Mouse (Mus musculus) spleen, adult 2 months (tissue): Measurements from ENCODE around the gene Fam168a. TPM values are rescaled to one million over a fixed set of nuclear protein-coding genes. Genes with fewer than 3 reads are reported as not detected.

Experiments used
- DNase-seq, 2 experiments: peaks; one replicate each; pipeline versions ENCODE4 v3.0.0 to v3.0.0-alpha.2; 2012 to 2021; ENCODE audit warnings: low spot score in 2 of 2, low read depth in 1 of 2
- H3K27ac ChIP-seq: fragments of 200-500 bp; 2 replicates; pipeline ENCODE4 v1.5.1; 2012; ENCODE audit warnings: low read length, inconsistent platforms; ENCODE audit not compliant: insufficient read depth
- H3K27me3 ChIP-seq: fragments of 200-500 bp; 2 replicates; pipeline ENCODE4 v1.6.1; 2012; ENCODE audit warnings: mild to moderate bottlenecking, moderate library complexity, low read length, inconsistent platforms; ENCODE audit not compliant: control insufficient read depth, insufficient read depth
- H3K36me3 ChIP-seq: fragments of 200-500 bp; 2 replicates; pipeline ENCODE4 v1.6.1; 2012; ENCODE audit warnings: mild to moderate bottlenecking, low read length, inconsistent platforms; ENCODE audit not compliant: control insufficient read depth, insufficient read depth
- H3K4me1 ChIP-seq: fragments of 200-500 bp; 2 replicates; pipeline ENCODE4 v1.6.1; 2011; ENCODE audit warnings: inconsistent platforms; ENCODE audit not compliant: control insufficient read depth, insufficient read depth, insufficient read length
- H3K4me3 ChIP-seq: fragments of 200-500 bp; 2 replicates; pipeline ENCODE4 v1.5.1; 2011; ENCODE audit warnings: mild to moderate bottlenecking, inconsistent platforms; ENCODE audit not compliant: insufficient read depth, insufficient read length; ENCODE audit errors: extremely low read depth
- CTCF ChIP-seq: fragments of 200-500 bp; IDR thresholded peaks from 2 replicates; pipeline ENCODE4 v1.5.1; 2011; ENCODE audit warnings: mild to moderate bottlenecking, inconsistent platforms; ENCODE audit not compliant: insufficient read depth, insufficient read length, insufficient replicate concordance; ENCODE audit errors: extremely low read depth
- POLR2A ChIP-seq: fragments of 200-500 bp; IDR thresholded peaks from 2 replicates; pipeline ENCODE4 v1.6.1; 2011; ENCODE audit warnings: low read depth, low read length, inconsistent platforms
- WGBS: fragments of 180-500 bp; shearing (Covaris S2); methylation state at CpG from one replicate; pipeline ENCODE4 v1.1.7; 2018; 5-methylcytosine and 5-hydroxymethylcytosine counted together
- polyA plus RNA-seq: library from polyadenylated mRNA; depleted of rRNA; stranded (reverse); fragments of >200 nt; gene quantifications from 2 replicates; pipeline ENCODE4 v1.2.3, GENCODE M21; 2012

Gene Fam168a
- polyA plus RNA-seq, 1 experiment: 56.7 TPM

DNA sequence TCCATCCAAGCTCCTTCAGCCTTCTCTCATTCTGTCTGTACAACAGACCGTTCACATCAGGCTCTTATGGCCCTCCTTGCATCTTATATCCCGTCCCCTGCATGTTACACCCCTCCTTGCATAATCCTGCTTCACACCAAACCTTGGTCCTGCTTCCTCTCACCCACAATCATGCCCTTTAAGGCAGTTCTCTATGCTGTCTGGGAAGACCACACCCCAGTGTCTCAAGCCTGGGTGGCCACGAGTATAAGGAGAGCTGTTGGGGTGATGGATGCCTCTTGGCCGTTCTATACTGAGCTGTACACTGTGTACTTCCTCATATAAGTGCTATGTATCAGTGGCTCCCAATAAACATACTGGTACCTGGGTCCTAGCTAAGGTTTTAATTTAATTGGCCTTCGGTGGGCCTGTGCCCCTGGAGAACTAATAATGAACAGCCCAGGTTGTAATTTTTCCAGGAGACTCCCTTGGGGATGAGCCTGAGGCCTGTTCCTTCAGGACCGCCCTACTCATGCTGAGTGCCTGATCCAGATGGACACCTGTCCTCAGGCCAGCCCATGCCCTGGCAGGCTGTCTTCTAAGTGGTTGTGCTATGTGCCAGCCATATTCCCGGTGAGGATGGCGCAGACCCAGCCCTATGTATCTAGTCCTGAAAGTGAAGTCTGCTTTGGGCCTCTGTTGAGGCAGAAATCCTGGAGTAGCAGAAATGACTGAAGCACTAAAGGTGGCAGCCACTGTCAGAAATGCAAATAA is 163.6 kb downstream of the Fam168a start:
- no peak for DNase-seq
- Histone ChIP-seq H3K4me3 (no peak overlapping the region), H3K4me1 (peaks cover 26% of the 10 kb centered on the region), H3K36me3 (no peaks in the 10 kb centered on the region), H3K27me3 (no peaks in the 10 kb centered on the region), H3K27ac (no peak overlapping the region; the same call in 1 of the 2 replicates)
- WGBS: 79% methylated on average over 8 of the region's 8 CpGs
- TF ChIP-seq POLR2A (no peak), CTCF (no peak)

DNA sequence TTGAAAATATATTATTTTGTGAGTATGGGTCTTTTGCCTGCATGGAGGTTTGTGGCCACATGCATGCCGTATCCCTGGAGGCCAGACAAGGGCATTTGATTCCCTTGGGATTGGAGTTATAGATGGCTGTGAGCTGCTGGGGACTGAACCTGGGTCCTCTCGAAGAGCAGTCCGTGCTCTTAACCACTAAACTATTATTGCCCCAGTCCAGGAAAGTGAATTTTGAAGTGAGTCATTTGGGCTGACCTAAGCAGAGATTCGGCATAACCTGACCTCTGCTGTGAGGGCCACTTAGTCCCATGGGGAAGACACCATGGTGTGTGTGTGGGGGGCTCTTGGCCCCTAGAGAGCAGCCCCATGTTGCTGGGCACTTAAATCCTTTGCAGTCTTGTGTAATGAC is 164.9 kb downstream of the Fam168a start:
- TF ChIP-seq CTCF: no peak
- no peak for TF ChIP-seq POLR2A
- H3K27me3 ChIP-seq: no peaks in the 10 kb centered on the region

DNA sequence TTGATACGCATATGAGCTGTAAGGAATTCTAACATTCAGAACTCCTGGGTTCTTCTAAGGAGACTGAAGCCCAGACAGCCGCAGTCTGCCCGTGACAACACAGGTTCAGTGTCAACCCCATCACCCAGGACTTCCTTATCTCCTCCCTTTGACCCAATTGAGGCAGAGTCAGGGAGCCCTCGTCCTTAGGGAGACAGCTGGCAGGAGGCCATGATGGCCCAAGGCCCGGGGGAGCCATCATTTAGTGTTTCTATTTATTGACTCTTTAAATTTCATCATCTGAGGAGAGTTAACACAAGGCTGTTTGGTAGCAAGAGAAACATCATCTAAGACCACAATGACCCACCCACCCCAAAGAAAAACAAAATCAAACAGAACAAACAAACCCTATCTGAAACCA is 165.5 kb downstream of the Fam168a start:
- H3K27me3 ChIP-seq: no peaks in the 10 kb centered on the region
- 69% methylated on average over 5 of the region's 5 CpGs for WGBS
- no peak overlapping the region for H3K4me3 ChIP-seq
- no peaks in the 10 kb centered on the region for H3K36me3 ChIP-seq
- peaks cover 32% of the 10 kb centered on the region for H3K4me1 ChIP-seq
- H3K27ac ChIP-seq: no peak overlapping the region
- TF ChIP-seq POLR2A (no peak), CTCF (no peak)
- DNase-seq: no peak

More for the DNA sequence above, 164.9 kb downstream of the Fam168a start:
- H3K27ac ChIP-seq: no peak overlapping the region
- DNase-seq: no peak
- no peak overlapping the region for H3K4me3 ChIP-seq
- H3K36me3 ChIP-seq: no peaks in the 10 kb centered on the region
- peaks cover 32% of the 10 kb centered on the region for H3K4me1 ChIP-seq
- WGBS: 82% methylated on average over 4 of the region's 4 CpGs

DNA sequence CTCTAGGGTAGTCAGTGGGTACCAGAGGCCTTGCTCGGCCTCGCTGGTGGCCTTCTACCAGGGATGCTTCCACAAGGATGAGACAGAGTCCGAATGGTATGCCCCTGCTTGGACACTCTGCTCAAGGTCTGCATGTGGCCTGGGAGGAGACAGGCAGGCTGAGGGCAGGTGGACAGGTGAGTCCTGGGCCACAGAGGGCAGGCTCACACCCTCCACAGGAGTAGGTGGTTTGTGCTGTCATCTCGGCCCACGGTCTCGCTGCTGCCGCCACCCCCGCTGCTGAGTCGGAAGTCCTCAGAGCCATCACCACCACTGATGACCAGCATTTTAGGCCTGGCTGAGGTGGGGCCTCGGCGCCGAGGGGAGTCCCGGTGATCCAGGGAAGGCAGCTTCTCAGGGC is 166.8 kb downstream of the Fam168a start:
- no peak for DNase-seq
- WGBS: 95% methylated on average over 13 of the region's 13 CpGs
- no peaks in the 10 kb centered on the region for H3K36me3 ChIP-seq
- no peak overlapping the region for H3K27ac ChIP-seq
- no peaks in the 10 kb centered on the region for H3K27me3 ChIP-seq
- peaks cover 27% of the 10 kb centered on the region for H3K4me1 ChIP-seq
- H3K4me3 ChIP-seq: no peak overlapping the region
- TF ChIP-seq CTCF (no peak), POLR2A (no peak)

DNA sequence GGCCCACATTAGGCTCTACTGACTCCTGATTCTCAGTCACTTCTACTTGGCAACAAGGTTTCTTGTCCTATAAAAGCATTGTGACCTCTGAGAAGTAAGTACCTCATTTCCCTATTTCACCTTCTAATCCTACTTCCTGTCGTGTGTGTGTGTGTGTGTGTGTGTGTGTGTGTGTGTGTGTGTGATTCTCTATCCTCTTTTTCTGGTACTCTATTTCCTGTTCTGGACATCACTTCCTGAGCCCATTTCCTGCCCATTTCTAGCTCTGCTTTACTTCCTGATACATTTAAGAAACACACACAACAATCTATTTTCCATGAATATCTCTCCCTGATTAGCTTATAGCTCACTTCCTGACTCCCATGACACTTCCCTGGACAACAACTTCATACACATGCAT is 169.4 kb downstream of the Fam168a start:
- 0% methylated on average over 1 of the region's 1 CpGs for WGBS

DNA sequence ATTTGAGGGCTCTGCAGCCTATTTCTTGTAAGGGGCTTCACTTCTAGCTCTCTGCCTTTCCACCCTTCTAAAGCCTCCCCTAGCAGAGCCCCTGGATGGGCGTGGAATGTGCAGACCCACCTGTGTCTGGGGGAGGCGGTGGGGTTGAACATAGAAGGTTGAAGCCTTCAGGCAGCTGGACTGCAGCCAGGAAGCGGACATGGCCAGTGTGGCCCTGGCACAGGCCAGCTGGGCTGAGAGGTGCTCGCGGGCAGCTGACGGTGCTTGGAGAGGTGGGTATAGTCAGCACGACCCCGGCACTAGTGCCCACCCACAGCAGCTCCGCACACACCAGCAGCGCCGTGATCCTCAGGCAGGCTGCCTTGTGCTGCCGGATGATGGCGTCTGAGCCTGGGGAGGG is 169.9 kb downstream of the Fam168a start:
- Histone ChIP-seq H3K36me3 (no peaks in the 10 kb centered on the region), H3K27me3 (no peaks in the 10 kb centered on the region), H3K27ac (peak overlapping the region; percentile 15; the same call in 1 of the 2 replicates), H3K4me1 (peaks cover 10% of the 10 kb centered on the region; the same call in 1 of the 2 replicates), H3K4me3 (no peak overlapping the region)
- TF ChIP-seq POLR2A (no peak), CTCF (no peak)
- WGBS: 85% methylated on average over 13 of the region's 13 CpGs
- no peak for DNase-seq

More for the DNA sequence above, 169.4 kb downstream of the Fam168a start:
- Histone ChIP-seq H3K36me3 (no peaks in the 10 kb centered on the region), H3K4me3 (no peak overlapping the region), H3K4me1 (peaks cover 10% of the 10 kb centered on the region; the same call in 1 of the 2 replicates), H3K27me3 (no peaks in the 10 kb centered on the region), H3K27ac (peak overlapping the region; percentile 15; the same call in 1 of the 2 replicates)
- no peak for DNase-seq
- no peak for TF ChIP-seq CTCF
- TF ChIP-seq POLR2A: no peak

DNA sequence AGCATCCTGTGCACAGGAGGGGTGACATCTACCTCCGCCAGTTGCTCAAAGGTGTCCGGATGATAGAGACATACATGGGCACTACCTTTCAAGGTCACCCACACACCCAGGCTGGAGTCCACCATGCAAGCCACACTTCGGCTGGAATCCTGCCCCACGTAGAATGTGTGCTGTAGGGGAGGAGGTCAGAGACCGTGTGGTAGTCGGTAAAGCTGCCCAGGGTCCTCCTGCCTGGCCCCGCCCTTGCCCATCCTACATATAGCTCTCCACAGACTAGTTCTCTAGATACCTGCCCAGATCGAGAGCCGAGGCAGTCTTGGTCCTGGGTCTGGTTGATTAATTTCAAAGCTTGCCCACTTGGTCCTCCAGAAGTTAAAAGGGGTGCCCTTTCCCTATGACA is 170.3 kb downstream of the Fam168a start:
- 91% methylated on average over 9 of the region's 9 CpGs for WGBS
- TF ChIP-seq CTCF: no peak
- no peak for TF ChIP-seq POLR2A
- peaks cover 10% of the 10 kb centered on the region; the same call in 1 of the 2 replicates for H3K4me1 ChIP-seq
- no peak overlapping the region for H3K27ac ChIP-seq
- no peak for DNase-seq
- H3K36me3 ChIP-seq: no peaks in the 10 kb centered on the region
- H3K4me3 ChIP-seq: no peak overlapping the region
- H3K27me3 ChIP-seq: no peaks in the 10 kb centered on the region
